Mouse (Mus musculus) G1E-ER4 (cell line): ENCODE data around the gene 4930469K13Rik. TPM values are rescaled to one million over a fixed set of nuclear protein-coding genes. Genes with fewer than 3 reads are reported as not detected.
A peak's percentile ranks its signal among the peaks of the same experiment; 100 is the strongest.

Source experiments
- GATA1 ChIP-seq: IDR thresholded peaks from one replicate; pipeline ENCODE4 v1.8.0; 2012; ENCODE audit warnings: low read length, inconsistent platforms
- polyA plus RNA-seq: library from polyadenylated mRNA; stranded (reverse); fragments of >175 nt; gene quantifications from 2 replicates; pipeline ENCODE4 v1.2.3, GENCODE M21; 2012

The 4930469K13Rik gene
- polyA plus RNA-seq, 1 experiment: not detected

DNA sequence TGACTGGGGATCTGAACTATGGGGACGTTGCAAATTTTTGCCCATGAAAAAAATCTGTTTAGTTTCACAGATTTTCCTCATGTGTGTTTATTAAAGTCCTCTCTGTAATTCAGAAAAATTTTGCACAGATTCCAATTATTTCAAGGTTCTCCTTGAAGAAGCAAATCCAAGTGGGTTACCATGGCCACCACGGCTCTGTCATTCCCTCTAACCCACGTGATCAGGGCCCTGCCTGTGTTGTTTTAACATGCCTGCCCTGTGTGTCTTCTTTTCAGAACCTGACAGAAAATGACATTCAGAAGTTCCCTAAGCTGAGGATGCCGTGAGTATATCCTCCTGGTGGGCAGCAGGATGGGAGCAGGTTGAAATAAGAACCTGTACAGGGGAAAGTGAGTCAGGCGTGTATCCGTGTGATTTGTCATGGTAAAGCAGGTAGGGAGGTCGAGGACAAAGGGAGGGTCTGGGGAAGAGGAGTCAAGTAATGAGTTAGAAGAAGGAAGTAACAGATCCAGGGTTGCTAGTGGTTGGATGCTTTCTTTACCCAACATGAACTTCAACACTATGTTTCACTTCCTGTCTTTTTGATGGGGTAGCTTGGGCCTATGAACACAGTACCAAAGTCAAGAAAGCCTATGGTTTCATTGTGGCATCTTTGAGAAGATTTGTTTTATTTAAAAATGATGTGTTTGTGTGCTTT lies 44.2 kb downstream of the 4930469K13Rik start:
- TF ChIP-seq GATA1: no peak

DNA sequence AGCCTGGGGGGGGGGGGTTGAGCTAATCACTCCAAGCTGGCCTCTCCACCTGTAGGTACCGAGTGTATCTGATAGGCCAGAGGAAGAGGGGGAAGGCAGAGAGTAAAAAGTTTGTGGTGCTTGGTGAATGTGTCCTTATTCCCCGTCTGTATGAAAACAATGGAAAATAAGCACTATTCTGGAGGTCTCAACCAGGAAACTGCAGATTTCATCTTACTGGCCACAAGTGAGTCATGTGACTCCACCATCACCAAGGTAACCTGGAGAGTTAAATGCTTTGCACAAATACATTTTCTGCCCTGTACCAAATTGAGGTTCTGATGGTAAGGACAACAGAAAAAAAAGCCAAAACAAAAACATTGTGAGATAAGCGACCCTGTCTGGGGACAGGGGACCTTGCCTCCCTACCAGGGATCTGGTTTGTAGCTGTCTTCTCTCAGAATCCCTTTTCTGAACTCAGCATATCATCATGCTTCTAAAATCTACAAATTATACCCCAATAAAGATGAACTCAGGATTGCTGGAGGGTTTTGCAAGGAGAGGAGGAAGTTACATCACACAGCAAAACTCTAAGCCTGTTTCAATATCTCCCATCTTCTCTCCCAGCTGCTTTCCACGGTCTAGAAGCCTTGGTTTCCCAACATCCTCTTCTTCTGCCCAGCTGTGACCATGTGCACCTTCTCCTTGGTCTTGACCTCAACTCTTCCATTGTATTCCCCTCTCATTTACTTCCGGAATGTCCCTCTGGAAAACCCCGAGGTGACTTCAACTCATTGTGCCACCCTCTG lies 45.1 kb downstream of the 4930469K13Rik start:
- no peak for TF ChIP-seq GATA1

DNA sequence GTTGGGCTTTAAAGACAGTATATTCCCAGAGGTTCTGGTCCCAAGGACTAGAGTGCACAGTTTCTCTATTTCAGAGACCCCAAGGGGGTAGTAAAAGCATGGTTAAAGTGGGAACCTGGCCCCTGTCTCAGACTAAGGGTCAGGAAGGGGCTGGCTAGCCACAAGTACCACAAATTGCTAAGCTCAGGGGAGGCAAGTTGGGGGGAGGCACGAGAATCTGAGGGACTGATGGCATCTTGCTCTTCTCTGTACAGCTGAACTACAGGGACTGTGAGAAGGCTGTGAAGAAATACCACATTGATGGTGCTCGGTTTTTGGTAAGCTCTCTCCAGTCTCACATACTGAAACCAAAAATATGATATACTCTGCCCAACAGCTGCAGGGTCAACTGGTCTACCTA lies 47.7 kb downstream of the 4930469K13Rik start:
- TF ChIP-seq GATA1: no peak

DNA sequence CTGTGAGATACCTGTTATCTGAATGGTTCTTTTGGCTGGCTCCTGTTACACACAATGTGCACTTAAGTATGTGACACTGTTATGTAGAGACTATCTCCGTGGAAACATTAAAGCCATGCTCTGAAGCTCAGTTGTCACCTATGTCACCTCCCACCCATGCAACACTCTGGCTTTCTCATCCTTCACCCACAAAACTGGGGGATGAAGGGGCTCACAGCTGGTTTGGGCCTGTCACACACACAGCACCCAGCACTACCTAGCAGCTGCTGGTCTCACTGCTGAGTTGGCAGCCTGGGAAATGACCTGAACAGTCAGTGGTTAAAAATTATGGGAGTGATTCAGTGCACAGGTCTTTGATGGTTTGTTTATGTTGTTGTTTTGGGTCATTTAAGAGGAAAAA lies 48.3 kb downstream of the 4930469K13Rik start:
- no peak for TF ChIP-seq GATA1

DNA sequence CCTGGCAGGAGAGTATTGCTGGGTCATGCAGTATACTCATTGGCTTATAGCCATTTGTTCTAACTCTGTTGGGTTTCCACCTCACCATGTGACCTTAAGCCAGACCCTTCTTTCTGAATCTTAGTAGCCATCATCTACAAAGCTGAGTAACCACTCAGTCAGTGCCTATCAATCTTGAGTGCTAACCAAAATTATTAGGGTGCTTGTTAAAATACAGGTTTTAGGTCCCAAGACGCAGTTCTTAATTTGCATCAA lies 49.3 kb downstream of the 4930469K13Rik start:
- no peak for TF ChIP-seq GATA1

DNA sequence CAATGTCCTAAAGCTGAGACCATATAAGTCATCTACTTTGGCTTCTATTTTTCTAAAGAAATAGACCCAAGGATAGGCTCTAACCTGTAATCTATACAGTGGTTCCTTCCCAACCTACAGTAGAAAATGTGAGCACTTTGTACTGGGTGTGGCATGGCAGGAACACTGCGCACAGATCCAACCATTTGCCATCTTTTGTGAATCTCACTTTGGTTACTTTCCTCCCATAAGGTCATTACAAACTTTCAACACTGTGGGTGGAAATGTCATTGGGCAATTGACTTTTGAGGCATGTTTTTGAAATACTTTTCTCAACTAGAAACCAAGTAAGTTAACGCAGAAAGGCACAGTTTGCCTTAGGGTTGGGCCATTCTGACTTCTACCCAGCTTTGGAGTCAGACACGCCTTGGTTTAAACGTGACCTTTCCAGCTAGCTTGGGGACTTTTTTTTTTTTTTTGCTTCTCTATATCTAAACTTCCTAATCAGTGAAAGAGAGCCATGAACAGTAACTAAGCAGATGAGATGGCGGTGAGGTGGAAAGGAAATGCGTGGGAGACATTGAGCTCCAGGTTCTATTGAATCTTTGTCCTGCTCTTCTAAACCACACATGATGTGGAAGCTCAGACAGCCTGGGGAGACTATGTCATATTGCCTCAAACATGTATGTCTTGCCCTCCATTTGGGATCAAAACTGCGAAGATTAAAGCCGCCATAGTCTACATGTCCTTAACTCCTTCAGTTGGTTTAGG lies 49.8 kb downstream of the 4930469K13Rik start:
- TF ChIP-seq GATA1: no peak

DNA sequence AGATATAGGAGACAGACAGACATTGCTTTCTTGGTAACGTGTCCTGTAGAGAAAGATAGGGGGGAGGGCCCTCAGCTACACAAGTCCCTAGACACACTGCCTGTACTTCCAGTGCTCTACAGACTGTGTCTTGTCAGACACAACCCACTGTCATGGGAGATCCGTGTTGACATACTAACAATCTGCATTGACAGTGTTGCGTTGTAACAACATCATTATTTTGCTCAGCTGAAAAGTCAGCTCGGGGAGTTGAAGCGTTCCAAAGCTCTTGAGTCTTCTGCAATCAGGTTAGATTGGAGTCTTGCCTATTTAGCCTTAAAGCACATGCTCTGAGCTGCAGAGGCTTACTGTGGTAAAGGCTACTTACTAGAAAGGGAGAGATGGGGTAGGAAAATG lies 50.8 kb downstream of the 4930469K13Rik start:
- TF ChIP-seq GATA1: no peak

DNA sequence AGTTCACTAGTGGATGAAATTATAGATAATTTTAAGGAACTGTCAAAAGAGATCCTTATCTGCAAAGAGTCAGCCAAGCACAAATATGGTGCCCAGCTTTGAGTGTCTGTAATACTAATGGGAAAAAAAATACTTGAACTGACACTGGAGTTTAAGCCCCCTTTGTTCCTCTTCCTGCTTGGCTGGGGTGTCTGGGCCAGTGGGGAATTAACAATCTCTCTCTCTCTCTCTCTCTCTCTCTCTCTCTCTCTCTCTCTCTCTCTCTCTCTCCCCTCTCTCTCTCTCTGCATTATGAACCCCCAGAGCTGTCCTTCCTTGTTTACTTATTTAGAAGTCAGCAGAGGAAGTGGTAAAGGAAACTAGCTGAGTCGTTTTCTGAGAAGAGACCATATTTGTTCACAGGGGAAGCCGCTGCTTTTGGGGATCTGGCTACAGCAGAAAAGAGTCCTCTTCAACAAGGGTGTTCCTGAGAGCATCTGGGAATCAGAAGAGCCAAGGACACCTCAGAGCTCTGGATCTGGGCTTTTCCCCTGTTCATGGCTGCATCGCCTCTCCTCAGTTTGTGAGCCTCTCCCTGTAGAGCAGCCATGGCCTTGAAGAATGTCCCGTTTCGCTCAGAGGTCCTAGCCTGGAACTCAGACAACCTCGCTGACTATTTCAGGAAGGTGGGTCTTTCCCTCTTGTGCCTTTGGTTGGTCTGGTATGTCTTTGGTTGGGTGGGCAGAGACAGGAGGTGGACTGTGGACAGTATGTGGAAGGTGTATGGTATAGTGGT lies 51.4 kb downstream of the 4930469K13Rik start, which contains the start of gene Lcp2:
Lcp2 (plus strand) TSS at position 154 of the 775 bp plus-strand sequence.
- no peak for TF ChIP-seq GATA1

DNA sequence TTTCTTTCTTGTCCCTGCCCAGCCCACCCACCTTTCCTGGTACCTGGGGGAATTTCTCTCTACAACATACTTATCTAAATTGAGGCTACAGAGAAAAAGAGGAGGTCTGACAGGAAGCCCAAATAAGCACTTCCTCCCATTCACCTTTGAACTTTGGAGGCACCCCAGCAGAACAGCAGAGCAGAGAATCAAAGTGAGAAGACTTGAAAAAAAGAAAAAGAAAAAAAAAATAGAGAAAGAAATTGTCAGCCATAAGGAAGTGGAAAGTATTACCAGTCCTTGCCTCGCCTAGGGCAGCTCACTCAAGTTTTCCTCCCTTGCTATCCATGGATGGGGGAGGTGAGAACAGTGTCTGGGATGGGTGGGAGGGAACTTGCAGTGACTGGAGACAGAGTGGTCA lies 55.5 kb downstream of the 4930469K13Rik start:
- no peak for TF ChIP-seq GATA1

DNA sequence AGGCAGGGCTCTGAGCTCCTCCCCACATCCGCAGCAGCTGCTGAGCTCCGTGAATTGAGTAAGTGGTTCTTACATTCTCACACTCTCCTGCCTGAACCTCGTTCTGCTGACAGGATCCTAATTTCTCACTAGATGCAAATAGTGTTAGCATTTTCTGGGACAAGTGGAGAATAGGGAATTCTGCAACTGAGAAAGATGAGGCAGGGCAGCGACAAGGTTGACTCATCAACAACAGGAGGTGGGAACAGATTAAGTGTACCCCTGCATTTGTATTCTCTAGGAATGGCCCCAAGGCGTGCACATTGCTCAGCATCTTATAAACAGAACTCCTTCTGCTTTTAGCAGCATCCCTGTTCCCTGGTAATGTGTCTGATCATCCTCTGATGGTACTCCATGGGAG lies 58.3 kb downstream of the 4930469K13Rik start:
- TF ChIP-seq GATA1: no peak

DNA sequence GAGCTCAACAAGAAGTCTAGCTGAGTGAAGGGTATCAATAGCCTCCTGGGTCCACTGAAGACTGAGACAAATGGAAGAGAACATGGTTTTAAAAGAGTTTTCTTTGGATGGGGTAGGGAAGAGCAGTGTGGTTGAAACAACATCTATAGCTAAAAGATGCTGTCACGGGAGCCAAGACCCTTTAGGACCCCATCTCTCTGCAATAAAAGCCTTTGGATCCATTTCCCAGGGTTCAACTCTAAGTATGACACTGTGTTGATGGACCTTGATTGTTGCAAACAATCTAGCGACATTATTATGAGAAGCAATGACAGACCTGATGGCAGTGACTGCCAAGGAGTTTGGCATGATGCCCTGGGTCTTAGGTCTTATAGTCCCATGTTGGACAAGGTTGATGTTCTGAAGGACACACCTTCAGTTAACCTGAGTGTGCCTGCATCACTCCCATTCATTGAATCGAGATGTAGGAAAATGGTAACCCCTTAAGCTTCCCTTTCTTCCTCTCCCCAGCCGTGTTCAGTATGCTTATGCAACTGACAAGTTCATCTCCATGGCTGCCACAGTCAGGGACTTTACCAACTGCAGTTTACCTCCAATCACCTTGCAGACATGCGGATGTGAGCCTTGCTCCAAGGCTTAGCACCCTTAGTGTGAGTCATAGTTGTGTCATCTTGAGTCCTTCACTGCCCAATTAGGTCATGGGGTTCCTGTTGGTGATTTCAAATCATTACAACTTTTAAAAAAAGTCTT lies 62.3 kb downstream of the 4930469K13Rik start:
- TF ChIP-seq GATA1: no peak

DNA sequence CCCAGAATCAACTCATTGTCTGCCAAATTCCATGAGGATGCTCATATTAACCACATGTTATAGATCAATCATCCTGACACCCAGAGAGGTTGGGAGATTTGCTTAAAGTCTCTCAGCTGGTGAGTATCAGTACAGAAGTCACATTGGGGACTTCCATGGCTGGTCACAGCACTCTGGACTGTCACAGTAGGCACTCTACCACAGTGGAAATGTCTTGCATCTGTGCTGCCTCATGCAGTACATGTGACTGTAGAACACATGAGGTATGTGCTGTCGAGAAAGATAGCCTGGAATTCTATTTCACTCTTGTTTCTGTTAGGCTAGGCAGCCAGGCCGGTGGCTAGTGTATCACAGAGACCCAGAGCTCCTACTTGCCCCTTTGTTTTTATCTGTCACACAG lies 63.6 kb downstream of the 4930469K13Rik start:
- TF ChIP-seq GATA1: no peak

DNA sequence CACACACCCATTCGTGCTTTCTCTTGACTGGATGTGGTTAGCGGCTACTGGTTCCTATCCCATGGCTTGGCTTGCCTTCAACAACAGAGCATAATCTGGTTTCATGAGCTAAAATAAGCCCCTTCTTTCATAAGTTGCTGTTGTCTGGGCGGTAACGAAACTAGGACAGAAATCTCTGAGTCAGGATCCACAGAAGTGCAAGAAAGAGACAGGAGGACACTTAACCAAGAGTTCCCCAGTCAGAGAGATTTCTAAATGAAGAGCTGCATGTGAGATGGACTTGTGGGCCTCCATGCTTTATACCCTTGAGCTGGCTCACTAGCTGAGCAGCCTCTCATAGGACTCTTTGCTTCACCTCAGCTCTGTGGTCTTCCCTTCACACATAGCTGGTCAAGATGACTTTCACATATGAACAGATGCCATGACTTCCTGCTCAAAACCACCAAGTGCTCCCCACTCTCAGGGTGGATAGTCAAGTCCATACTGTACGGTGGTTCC lies 64.3 kb downstream of the 4930469K13Rik start:
- TF ChIP-seq GATA1: no peak

DNA sequence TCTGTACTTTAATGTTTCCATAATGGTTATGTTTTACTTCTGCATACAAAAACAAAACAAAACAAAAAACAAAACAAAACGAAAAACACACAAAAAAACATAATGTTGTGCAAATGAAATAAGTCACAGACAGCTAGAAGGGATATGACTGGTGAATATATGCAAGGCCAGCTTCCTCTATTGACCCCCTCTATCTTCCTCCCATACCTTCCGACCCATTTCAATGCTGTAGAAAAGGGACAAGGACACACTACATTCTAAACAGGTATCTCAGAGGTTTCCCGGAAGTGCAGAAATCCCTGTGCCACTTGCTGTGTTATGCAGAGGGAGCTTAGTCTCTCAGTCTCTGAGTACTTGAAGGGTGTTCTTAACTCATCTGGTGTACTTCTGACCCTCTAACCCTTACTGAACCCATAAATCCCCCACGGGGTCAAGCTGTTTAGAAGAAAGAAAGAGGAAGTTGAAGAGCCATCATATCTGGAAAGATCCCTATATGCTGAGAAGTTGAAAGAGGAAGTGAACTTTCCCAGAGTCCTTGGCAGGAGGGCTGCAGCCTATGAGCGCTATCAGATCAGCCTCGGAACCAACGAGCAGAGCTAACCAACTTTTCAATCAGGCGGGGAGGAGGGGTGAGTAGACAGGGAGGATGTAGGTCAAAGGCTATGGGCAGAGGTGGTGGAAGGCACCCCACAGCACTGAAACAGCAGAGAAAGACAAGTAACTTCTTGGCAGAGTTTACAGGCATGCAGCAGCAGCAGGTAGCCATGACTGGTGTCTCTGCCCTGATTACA lies 67.1 kb downstream of the 4930469K13Rik start:
- TF ChIP-seq GATA1: peak; percentile 56

DNA sequence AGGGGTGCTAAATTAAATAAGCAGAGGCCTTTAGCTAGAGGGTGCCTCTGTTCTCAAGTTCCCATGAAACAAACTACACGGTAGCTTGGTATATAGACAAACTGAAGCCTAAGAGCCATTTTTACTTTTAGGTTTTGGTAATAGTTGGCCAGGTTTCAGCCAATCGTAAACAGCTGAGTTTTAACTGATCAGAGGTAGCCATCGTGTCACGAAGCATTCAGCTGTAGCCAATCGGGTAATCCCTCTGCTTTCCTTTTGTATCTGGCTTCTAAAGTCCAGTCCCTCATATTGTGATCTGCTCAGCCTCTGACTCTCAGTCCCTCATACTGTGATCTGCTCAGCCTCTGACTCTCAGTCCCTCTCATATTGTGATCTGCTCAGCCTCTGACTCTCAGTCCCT lies 68.7 kb downstream of the 4930469K13Rik start:
- TF ChIP-seq GATA1: no peak
